Mouse (Mus musculus) olfactory bulb, adult 2 months (tissue): ENCODE results near the gene Srm.

Experiments used
- CTCF ChIP-seq: fragments of 200-500 bp; IDR thresholded peaks from 2 replicates; pipeline ENCODE4 v1.5.1; 2012; ENCODE audit warnings: low read depth, mild to moderate bottlenecking, low read length, moderate library complexity; ENCODE audit not compliant: insufficient read depth
- POLR2A ChIP-seq: fragments of 200-500 bp; IDR thresholded peaks from 2 replicates; pipeline ENCODE4 v1.6.1; 2012; ENCODE audit warnings: mild to moderate bottlenecking, low read depth, low read length, moderate library complexity; ENCODE audit not compliant: insufficient read depth

- TF ChIP-seq CTCF (no peak), POLR2A (no peak)
Measured at GRCm38 (mm10) chr4:148586648-148587047, 4.7 kb upstream of the Srm start.
